Mouse (Mus musculus): Measurements from ENCODE around the gene Actr6.

GRCm38 (mm10) chr10:89760772-89761171 is 28.7 kb upstream of the Actr6 start:
- TF ChIP-seq CTCF (IDR thresholded peaks at IDR 0.05; ENCODE audit: extremely low read depth, insufficient read depth, low read length) = no peak
- no peak for TF ChIP-seq POLR2A (IDR thresholded peaks at IDR 0.05; ENCODE audit: extremely low read depth, insufficient read depth, low read length)

Data from cortical plate, adult 2 months (tissue).